Mouse (Mus musculus): ENCODE results near the gene Ly75.

The Ly75 gene

GRCm38 (mm10) chr2:60282625-60283024 is 100.5 kb downstream of the Ly75 start:
- in situ Hi-C loops (cut with MboI; ENCODE audit: low pct_unique_long_range_greater_than_20kb in 1 of 2, low sequenced_read_pairs in 2 of 2, unreplicated experiment in 1 of 2) = no loop called here

DNA sequence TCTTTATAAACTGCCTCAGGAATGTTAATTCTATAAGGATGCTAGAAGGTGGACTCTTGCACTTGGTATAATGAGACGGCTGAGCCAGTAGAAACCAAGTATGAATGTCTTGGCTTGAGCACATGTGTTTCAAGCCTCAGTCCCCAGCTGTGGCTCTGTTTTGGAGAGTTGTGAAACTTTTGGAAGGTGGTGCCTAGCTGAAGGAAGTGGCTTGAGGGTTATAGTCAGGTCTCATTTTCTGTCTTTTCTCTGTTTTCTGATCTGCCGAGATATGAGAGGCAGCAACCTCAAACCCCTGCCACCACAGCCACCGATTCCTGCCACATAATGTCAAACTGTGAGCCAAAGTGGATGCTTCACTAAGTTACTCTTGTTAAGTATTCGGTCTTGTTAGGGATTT is 104.5 kb downstream of the Ly75 start:
- in situ Hi-C loops (cut with MboI; ENCODE audit: low pct_unique_long_range_greater_than_20kb in 1 of 2, low sequenced_read_pairs in 2 of 2, unreplicated experiment in 1 of 2) = no loop called here

- in situ Hi-C loops (cut with MboI; ENCODE audit: low pct_unique_long_range_greater_than_20kb in 1 of 2, low sequenced_read_pairs in 2 of 2, unreplicated experiment in 1 of 2) = loop anchor here in 1 of 2 experiments (5.0 kb wide), 1 partner anchor 162 kb away; no protein-coding TSS in a partner anchor
These were observed 113.1 kb downstream of the Ly75 start for GRCm38 (mm10) chr2:60269856-60270479.

DNA sequence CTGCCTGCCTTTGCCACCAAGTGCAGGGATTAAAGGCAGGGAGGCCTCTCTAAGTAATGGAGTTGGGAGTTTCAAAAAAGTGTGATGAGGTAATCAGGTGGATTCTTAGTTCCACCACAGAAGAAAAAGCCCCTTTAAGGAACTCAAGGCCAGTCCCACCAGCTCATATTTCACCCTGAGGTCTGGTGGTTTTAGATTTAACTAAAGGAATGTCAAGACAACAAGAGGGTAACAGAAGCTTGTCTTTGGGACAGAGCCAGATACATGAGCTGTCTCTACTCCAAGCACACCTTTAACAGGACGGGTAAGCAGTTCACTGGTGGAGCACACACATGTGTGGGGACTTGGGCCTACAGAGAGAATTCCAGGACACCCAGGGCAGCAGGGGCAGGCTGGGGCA is 115.5 kb downstream of the Ly75 start:
- in situ Hi-C loops (cut with MboI; ENCODE audit: low pct_unique_long_range_greater_than_20kb in 1 of 2, low sequenced_read_pairs in 2 of 2, unreplicated experiment in 1 of 2) = loop anchor here in 1 of 2 experiments (5.0 kb wide), 1 partner anchor 165 kb away; no protein-coding TSS in a partner anchor

GRCm38 (mm10) chr2:60260621-60261350 is 122.3 kb downstream of the Ly75 start:
- in situ Hi-C loops (cut with MboI; ENCODE audit: low pct_unique_long_range_greater_than_20kb in 1 of 2, low sequenced_read_pairs in 2 of 2, unreplicated experiment in 1 of 2) = no loop called here

- in situ Hi-C loops (cut with MboI; ENCODE audit: low pct_unique_long_range_greater_than_20kb in 1 of 2, low sequenced_read_pairs in 2 of 2, unreplicated experiment in 1 of 2) = no loop called here
These were observed 123.9 kb downstream of the Ly75 start for GRCm38 (mm10) chr2:60259186-60259585.

GRCm38 (mm10) chr2:60256751-60257150 is 126.4 kb downstream of the Ly75 start:
- in situ Hi-C loops (cut with MboI; ENCODE audit: low pct_unique_long_range_greater_than_20kb in 1 of 2, low sequenced_read_pairs in 2 of 2, unreplicated experiment in 1 of 2) = no loop called here

DNA sequence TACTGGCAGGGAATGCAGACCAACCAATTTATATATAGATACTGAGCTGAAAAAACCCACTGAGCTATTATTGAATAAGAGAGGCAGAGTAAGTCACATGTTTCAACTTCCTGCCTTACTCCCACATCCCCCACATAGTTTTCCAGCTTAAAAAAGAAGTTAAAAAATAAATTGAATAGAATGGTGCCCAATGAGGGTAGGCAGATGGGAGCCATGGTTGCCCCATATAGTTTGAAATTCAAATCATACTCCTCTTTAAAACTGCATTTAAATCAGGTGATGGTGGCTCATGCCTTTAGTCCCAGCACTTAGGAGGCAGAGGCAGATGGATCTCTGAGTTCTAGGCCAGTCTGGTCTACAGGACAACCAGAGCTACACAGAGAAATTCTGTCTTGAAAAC is 129.6 kb downstream of the Ly75 start:
- in situ Hi-C loops (cut with MboI; ENCODE audit: low pct_unique_long_range_greater_than_20kb in 1 of 2, low sequenced_read_pairs in 2 of 2, unreplicated experiment in 1 of 2) = no loop called here

- in situ Hi-C loops (cut with MboI; ENCODE audit: low pct_unique_long_range_greater_than_20kb in 1 of 2, low sequenced_read_pairs in 2 of 2, unreplicated experiment in 1 of 2) = no loop called here
These were observed 130.3 kb downstream of the Ly75 start for GRCm38 (mm10) chr2:60252782-60253181.
